Mouse (Mus musculus) erythroblast, embryonic 14.5 days (primary cell): ENCODE measurements around the gene Dnah17. TPM values are rescaled to one million over a fixed set of nuclear protein-coding genes. Genes with fewer than 3 reads are reported as not detected.

Experiments used
- H3K27me3 ChIP-seq: 2 replicates; pipeline ENCODE4 v1.6.1; 2012; ENCODE audit warnings: inconsistent platforms; ENCODE audit not compliant: control insufficient read depth
- H3K36me3 ChIP-seq: 2 replicates; pipeline ENCODE4 v1.6.1; 2012; ENCODE audit warnings: mild to moderate bottlenecking, inconsistent platforms; ENCODE audit not compliant: control insufficient read depth
- H3K4me1 ChIP-seq: 2 replicates; pipeline ENCODE4 v1.6.1; 2012; ENCODE audit warnings: inconsistent platforms; ENCODE audit not compliant: control insufficient read depth
- H3K4me3 ChIP-seq: replicated peaks from 2 replicates; pipeline ENCODE3; 2012; ENCODE audit warnings: moderate library complexity, mild to moderate bottlenecking, inconsistent platforms
- H3K9me3 ChIP-seq: 2 replicates; pipeline ENCODE4 v1.6.1; 2012; ENCODE audit warnings: low read length, inconsistent platforms, mixed read lengths; ENCODE audit not compliant: control insufficient read depth
- GATA1 ChIP-seq: IDR thresholded peaks from 2 replicates; pipeline ENCODE4 v1.6.1; 2012; ENCODE audit warnings: low read length, inconsistent platforms, mixed read lengths
- TAL1 ChIP-seq: IDR thresholded peaks from 3 replicates; pipeline ENCODE4 v1.6.1; 2012; ENCODE audit warnings: low read length, inconsistent platforms, mixed read lengths
- polyA plus RNA-seq: library from polyadenylated mRNA; stranded (reverse); fragments of >175 nt; gene quantifications from 2 replicates; pipeline ENCODE4 v1.2.3, GENCODE M21; 2012

Gene Dnah17
- polyA plus RNA-seq, 1 experiment: not detected

DNA sequence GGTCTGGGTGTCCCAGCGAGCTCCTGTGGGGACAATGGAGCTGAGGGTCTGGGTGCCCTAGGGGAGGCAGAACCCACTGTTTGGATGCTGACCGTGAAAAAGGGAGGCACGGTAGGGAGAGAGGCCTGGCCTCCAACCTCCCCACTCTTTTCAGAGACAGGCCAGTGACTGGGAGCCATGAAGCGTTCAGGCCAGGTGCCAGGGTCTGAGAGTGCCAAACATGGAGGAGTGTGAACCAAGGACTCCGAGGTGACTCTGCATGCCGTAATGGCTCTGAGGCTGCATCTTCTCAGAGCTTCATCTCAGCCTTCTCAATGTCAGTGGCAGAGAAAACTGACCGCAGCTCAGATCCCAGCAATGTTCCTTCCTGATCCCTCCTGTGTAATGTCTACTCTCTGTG is 107.0 kb downstream of the Dnah17 start:
- Histone ChIP-seq H3K4me1 (peaks cover 3% of the 10 kb centered on the region; the same call in 1 of the 2 replicates), H3K4me3 (no peak overlapping the region), H3K27me3 (no peaks in the 10 kb centered on the region), H3K9me3 (no peaks in the 10 kb centered on the region), H3K36me3 (peaks cover 87% of the 10 kb centered on the region)
- no peak for TF ChIP-seq GATA1

DNA sequence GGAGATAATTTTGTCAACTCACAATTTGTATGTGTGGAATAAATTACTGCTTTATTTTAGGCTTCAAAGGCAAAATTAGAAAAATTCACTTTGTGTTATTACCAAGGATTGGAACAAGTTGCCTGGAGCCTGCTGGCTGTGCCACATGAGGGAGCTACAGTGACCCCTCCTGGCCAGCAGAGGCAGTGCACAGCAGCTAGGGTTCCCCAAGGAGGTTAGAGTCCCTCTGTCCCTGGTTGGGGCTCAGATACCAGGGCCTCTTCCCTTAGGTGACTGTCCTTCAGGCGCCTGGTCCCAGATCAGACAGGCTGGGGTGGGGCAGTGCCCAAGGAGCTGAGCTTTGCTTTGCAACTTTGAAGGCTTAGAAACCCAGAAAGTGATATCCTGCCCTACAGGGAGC is 108.6 kb downstream of the Dnah17 start:
- Histone ChIP-seq H3K27me3 (no peaks in the 10 kb centered on the region), H3K4me1 (peaks cover 3% of the 10 kb centered on the region; the same call in 1 of the 2 replicates), H3K4me3 (no peak overlapping the region), H3K36me3 (peaks cover 99% of the 10 kb centered on the region), H3K9me3 (peaks cover 7% of the 10 kb centered on the region)
- TF ChIP-seq GATA1: no peak
- TF ChIP-seq TAL1: no peak

DNA sequence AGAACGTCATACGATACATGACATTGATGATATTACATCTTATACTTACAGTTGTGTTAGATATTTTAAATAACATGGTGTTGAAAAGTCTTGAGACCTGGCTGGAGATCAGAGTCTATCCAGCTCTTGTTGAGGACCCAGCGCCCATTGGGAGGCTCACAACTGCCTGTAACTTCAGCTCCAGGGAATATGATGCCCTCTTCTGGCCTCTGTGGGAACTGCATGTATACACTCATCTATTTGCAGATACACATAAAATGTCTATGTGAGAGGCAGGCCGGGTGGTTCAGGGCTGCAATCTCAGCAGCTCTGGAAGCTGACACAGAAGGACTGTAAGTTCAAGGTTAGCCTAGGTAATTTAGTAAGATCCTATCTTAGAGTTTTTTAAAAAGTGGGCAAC is 112.1 kb downstream of the Dnah17 start:
- H3K27me3 ChIP-seq: no peaks in the 10 kb centered on the region
- H3K36me3 ChIP-seq: peaks cover 99% of the 10 kb centered on the region
- peaks cover 10% of the 10 kb centered on the region for H3K4me1 ChIP-seq
- H3K9me3 ChIP-seq: peaks cover 7% of the 10 kb centered on the region
- TF ChIP-seq TAL1 (no peak), GATA1 (no peak)
- H3K4me3 ChIP-seq: no peak overlapping the region

DNA sequence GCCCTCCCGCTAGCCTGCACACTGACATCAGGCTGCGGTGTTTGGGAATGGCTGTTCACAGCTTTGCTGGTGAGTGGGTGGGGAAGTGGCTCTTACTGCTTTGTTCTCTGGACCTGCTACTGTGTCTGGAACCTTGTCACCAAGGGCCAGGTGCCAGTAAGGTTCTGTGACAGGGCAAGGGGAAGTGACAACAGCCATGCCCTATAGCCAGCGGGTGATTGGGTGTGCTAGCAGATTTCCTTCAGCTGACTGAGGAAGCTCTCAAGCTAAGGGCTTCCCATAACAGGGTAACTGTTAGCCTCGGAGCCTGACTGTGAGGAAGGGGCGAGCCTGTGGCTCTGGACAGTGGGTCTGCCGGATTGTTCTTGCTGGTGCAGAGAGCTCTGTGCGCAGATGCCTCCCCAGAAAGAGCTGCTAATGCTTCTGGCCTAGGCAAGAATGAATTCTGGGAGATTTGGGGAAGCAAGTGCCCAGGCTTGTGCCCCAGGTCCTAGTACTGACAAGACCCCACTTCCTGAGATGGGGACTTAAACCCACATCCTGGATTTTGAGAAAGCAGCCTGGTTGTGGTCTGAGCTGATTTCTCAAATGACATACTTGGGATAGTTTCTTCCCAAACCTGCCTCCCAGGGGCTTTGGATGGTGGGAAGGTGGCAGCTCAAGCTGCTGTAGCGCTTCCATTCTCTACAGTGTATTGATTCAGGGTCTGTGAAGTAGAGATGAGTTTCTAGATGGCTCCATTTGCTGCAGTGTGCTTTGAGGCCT is 114.9 kb downstream of the Dnah17 start:
- Histone ChIP-seq H3K36me3 (peaks cover 99% of the 10 kb centered on the region), H3K9me3 (peaks cover 7% of the 10 kb centered on the region), H3K27me3 (no peaks in the 10 kb centered on the region), H3K4me1 (peaks cover 10% of the 10 kb centered on the region), H3K4me3 (no peak overlapping the region)
- TF ChIP-seq TAL1 (no peak), GATA1 (no peak)

DNA sequence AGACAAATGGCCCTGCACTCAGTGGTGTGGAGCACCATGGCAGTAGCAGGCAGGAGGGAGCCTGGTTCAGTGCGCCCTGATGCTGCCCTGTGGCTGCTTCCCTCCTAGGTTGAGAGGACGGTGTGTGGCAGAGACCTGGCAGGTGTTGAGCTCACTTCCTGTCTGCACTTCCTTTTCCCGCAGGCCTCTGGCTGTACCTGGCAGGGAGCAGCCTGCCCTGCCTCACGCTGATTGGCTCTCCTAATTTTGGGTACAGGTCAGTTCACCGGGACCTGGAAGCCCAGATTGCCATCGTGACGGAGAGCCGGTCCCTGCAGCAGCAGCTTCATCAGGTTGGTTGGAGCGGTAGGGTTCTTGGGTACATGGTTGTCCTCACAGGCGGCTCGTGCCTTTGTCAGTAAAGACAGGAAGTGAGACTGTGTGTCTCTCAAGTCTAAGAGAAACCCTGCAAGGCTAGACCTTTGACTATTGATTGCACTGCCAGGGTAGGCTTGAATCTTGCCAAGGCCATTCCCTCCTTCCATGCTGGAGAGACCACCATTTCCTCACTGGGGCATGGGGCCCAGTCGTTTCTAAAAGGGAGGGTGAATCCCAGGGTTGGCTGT is 115.9 kb downstream of the Dnah17 start:
- Histone ChIP-seq H3K4me3 (no peak overlapping the region), H3K36me3 (peaks cover 98% of the 10 kb centered on the region), H3K9me3 (peaks cover 7% of the 10 kb centered on the region), H3K4me1 (peaks cover 14% of the 10 kb centered on the region), H3K27me3 (no peaks in the 10 kb centered on the region)
- TF ChIP-seq TAL1: no peak
- TF ChIP-seq GATA1: no peak

DNA sequence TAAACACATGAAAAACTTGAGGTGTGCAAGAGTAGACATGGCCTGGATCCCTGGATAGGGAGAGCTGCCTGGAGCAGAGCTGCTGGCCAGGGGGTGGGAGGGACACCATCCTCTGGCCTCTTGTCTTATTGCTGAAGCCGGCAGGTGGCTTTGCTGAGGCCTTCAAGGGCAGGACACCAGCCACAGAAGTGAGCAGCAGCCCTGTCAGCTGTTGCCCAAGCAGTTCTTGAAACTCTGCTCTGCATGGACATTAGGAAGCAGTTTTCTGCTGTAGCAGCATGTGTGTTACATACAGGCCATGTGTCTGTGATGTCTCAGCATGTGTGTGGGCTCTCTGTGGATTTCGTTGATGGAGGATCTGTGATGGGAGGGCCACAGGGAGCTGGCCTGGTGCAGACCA is 117.1 kb downstream of the Dnah17 start:
- H3K9me3 ChIP-seq: peaks cover 6% of the 10 kb centered on the region
- peaks cover 25% of the 10 kb centered on the region for H3K4me1 ChIP-seq
- H3K27me3 ChIP-seq: no peaks in the 10 kb centered on the region
- no peak overlapping the region for H3K4me3 ChIP-seq
- H3K36me3 ChIP-seq: peaks cover 98% of the 10 kb centered on the region
- TF ChIP-seq GATA1: no peak
- TF ChIP-seq TAL1: no peak

DNA sequence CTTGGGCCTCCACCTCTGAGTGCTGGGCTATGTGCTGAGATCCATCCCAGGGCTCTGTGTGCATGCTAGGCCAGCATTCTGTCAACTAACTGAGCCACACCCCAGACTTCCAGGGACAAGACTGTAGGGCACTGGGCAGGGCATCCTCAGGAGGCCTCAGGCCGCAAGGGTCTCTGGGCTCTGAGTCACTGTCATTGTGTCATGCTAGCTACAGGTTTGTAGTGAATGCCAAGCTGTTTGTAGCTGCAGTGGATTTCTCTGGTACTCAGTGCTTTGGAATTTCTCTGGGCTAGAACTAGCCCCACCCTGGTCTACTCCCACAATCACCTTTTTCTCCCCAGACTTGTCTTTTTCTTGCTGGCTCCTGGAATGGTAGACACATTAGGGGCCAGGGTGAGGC is 117.8 kb downstream of the Dnah17 start:
- Histone ChIP-seq H3K36me3 (peaks cover 98% of the 10 kb centered on the region), H3K4me1 (peaks cover 33% of the 10 kb centered on the region), H3K4me3 (no peak overlapping the region), H3K27me3 (no peaks in the 10 kb centered on the region), H3K9me3 (no peaks in the 10 kb centered on the region)
- no peak for TF ChIP-seq GATA1

DNA sequence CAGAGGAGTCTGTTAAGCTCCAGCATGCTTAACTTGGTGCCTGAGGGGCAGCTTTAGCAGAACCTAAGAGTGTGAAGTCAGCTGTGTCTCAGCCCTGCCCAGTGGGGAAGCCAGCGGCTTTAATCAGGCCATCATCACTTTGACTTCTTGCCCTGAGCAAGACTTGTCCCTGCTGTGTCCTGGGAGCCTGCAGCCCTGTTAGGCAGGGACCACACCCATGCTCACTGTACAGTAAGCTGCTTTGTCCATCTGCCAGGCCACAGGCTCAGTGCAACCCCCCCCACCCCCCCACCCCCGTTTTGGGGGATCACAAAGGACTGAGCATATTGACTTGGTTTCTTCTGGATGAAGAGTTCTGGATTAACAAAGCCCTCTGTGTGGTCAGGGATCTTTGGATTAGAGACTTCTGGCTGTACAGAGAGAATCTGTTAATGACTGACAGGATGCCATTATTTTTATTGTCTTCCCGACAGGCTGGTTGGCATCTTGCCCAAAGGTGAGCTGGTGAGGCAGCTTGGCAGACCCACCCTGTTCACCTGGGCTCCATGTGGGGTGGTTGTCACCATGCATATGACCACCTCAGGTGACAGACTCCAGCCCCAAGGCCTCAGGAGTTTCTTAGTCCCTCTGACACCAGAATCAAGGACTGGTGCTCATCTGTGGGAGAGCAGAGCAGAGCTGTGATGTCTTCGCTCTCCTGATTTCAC is 120.4 kb downstream of the Dnah17 start:
- Histone ChIP-seq H3K9me3 (no peaks in the 10 kb centered on the region), H3K27me3 (no peaks in the 10 kb centered on the region), H3K36me3 (peaks cover 97% of the 10 kb centered on the region), H3K4me1 (peaks cover 47% of the 10 kb centered on the region), H3K4me3 (no peak overlapping the region)
- no peak for TF ChIP-seq GATA1
- no peak for TF ChIP-seq TAL1

DNA sequence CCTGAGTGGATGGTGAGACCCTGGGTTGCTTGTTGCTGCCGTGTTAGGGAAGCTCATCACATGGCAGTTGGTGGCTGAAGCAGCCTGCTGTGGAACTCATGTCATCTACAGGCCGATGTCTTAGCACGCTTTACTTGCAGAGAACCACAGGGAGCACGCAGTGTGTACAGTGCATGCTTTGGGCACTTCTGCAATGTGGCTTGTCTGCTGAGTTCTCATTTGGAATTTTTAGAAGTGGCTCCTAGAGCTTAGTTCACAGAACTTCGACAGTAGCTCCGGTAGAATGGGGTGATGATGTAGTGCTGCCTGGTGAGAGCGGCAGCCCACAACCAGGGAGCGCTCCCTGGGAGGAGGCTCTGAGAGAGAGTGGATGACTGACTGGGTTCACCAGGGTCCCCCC is 121.6 kb downstream of the Dnah17 start:
- peaks cover 41% of the 10 kb centered on the region for H3K4me1 ChIP-seq

More for the DNA sequence above, 121.6 kb downstream of the Dnah17 start:
- Histone ChIP-seq H3K9me3 (no peaks in the 10 kb centered on the region), H3K4me3 (no peak overlapping the region), H3K27me3 (no peaks in the 10 kb centered on the region), H3K36me3 (peaks cover 97% of the 10 kb centered on the region)
- no peak for TF ChIP-seq GATA1
- no peak for TF ChIP-seq TAL1
